Mouse (Mus musculus) forebrain, embryonic 11.5 days (tissue): ENCODE measurements at regions not wholly inside any gene's neighbourhood (a gene's known extent, or its start where the extent isn't known, plus 50 kb on each side); places are given as distances from the start of the nearest gene placed in this dataset.

Source experiments
- ATAC-seq: fragments of 200-750 bp; cut with Nextera tagmentation; replicated peaks from 2 replicates; pipeline ENCODE4 v1.8.0; 2017; ENCODE audit warnings: moderate TSS enrichment; ENCODE audit not compliant: low FRiP score
- DNase-seq: peaks from one replicate; pipeline ENCODE4 v3.0.0-alpha.2; 2017; ENCODE audit warnings: low spot score
- H3K27ac ChIP-seq: fragments of 300-500 bp; sonication (generic); 2 replicates; pipeline ENCODE4 v1.5.1; 2014; ENCODE audit warnings: low read depth, low read length
- H3K27me3 ChIP-seq: fragments of 300-500 bp; sonication (generic); 2 replicates; pipeline ENCODE4 v1.6.1; 2014; ENCODE audit warnings: mild to moderate bottlenecking, low read length, mixed read lengths; ENCODE audit not compliant: control insufficient read depth, insufficient read depth
- H3K36me3 ChIP-seq: fragments of 300-500 bp; sonication (generic); 2 replicates; pipeline ENCODE4 v1.6.1; 2014; ENCODE audit warnings: mild to moderate bottlenecking, low read length, moderate library complexity, mixed read lengths; ENCODE audit not compliant: control insufficient read depth, insufficient read depth
- H3K4me1 ChIP-seq: fragments of 300-500 bp; sonication (generic); replicated peaks from 2 replicates; pipeline ENCODE4 v1.6.1; 2014; ENCODE audit warnings: low read length, mixed read lengths; ENCODE audit not compliant: control insufficient read depth, insufficient read depth
- H3K4me2 ChIP-seq: fragments of 300-500 bp; sonication (generic); 2 replicates; pipeline ENCODE4 v1.6.1; 2014; ENCODE audit warnings: low read depth, mild to moderate bottlenecking, low read length, moderate library complexity, mixed read lengths; ENCODE audit not compliant: severe bottlenecking
- H3K4me3 ChIP-seq: fragments of 300-500 bp; sonication (generic); 2 replicates; pipeline ENCODE4 v1.5.1; 2014; ENCODE audit warnings: low read depth, low read length
- H3K9ac ChIP-seq: fragments of 300-500 bp; sonication (generic); 2 replicates; pipeline ENCODE4 v1.6.1; 2014; ENCODE audit warnings: low read length
- H3K9me3 ChIP-seq: fragments of 300-500 bp; sonication (generic); 2 replicates; pipeline ENCODE4 v1.6.1; 2016; ENCODE audit warnings: low read length, mixed read lengths; ENCODE audit not compliant: control insufficient read depth
- WGBS: fragments of 180-500 bp; shearing (Covaris S2); extraction: QIAGEN DNeasy Blood & Tissue Kit; methylation state at CpG from one replicate; pipeline ENCODE4 v1.1.7; 2014; 5-methylcytosine and 5-hydroxymethylcytosine counted together

GRCm38 (mm10) chr6:75683935-75684334 is 813.6 kb downstream of the Gm9008 start:
- 83% methylated on average over 2 of the region's 2 CpGs for WGBS

GRCm38 (mm10) chr6:75644363-75644720 is 853.2 kb downstream of the Gm9008 start:
- no peak overlapping the region for H3K4me2 ChIP-seq
- ATAC-seq (no peak), DNase-seq (no peak)
- H3K36me3 ChIP-seq = no peaks in the 10 kb centered on the region
- H3K4me3 ChIP-seq = no peak overlapping the region
- no peak overlapping the region for H3K27ac ChIP-seq
- no peaks in the 10 kb centered on the region for H3K27me3 ChIP-seq
- no peaks in the 10 kb centered on the region for H3K4me1 ChIP-seq
- no peaks in the 10 kb centered on the region; the same call in 1 of the 2 replicates for H3K9me3 ChIP-seq
- no peak overlapping the region for H3K9ac ChIP-seq
- 82% methylated on average over 2 of the region's 2 CpGs for WGBS

More at GRCm38 (mm10) chr6:75683935-75684334, 813.6 kb downstream of the Gm9008 start:
- no peak for ATAC-seq
- Histone ChIP-seq H3K27me3 (no peaks in the 10 kb centered on the region), H3K4me1 (no peaks in the 10 kb centered on the region), H3K9me3 (no peaks in the 10 kb centered on the region), H3K36me3 (no peaks in the 10 kb centered on the region), H3K9ac (no peak overlapping the region), H3K27ac (no peak overlapping the region), H3K4me2 (no peak overlapping the region), H3K4me3 (no peak overlapping the region)
- DNase-seq = no peak

GRCm38 (mm10) chr6:75643581-75644362 is 853.8 kb downstream of the Gm9008 start:
- ATAC-seq = no peak
- no peaks in the 10 kb centered on the region; the same call in 1 of the 2 replicates for H3K9me3 ChIP-seq
- no peak overlapping the region for H3K27ac ChIP-seq
- H3K27me3 ChIP-seq = no peaks in the 10 kb centered on the region
- H3K36me3 ChIP-seq = no peaks in the 10 kb centered on the region
- WGBS = 65% methylated on average over 2 of the region's 2 CpGs
- no peak overlapping the region for H3K4me3 ChIP-seq
- no peak overlapping the region for H3K4me2 ChIP-seq
- no peaks in the 10 kb centered on the region for H3K4me1 ChIP-seq
- no peak for DNase-seq
- H3K9ac ChIP-seq = no peak overlapping the region

DNA sequence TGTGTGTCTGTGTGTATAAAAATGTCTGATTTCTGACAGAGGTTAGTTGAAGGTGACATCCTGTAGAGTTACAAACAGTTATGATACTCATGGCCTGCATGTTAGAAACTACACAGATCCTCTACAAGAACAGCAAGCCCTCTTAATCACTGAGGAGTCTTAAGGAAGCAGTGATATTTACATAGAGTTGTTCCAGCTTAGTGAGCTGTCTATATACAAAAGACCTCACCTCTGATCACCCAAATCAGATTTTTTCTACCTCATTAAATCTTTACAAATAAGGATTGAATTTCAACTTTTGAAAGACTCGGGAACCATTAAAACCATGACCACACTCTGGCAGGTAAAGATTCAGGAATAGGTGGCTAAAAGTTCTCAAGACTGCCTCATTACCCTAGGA is 861.5 kb downstream of the Gm9008 start:
- ATAC-seq (no peak), DNase-seq (no peak)
- Histone ChIP-seq H3K9me3 (no peaks in the 10 kb centered on the region), H3K4me2 (no peak overlapping the region), H3K4me1 (no peaks in the 10 kb centered on the region), H3K4me3 (no peak overlapping the region), H3K9ac (no peak overlapping the region), H3K36me3 (no peaks in the 10 kb centered on the region), H3K27me3 (no peaks in the 10 kb centered on the region), H3K27ac (no peak overlapping the region)
- 17% methylated on average over 1 of the region's 1 CpGs for WGBS

DNA sequence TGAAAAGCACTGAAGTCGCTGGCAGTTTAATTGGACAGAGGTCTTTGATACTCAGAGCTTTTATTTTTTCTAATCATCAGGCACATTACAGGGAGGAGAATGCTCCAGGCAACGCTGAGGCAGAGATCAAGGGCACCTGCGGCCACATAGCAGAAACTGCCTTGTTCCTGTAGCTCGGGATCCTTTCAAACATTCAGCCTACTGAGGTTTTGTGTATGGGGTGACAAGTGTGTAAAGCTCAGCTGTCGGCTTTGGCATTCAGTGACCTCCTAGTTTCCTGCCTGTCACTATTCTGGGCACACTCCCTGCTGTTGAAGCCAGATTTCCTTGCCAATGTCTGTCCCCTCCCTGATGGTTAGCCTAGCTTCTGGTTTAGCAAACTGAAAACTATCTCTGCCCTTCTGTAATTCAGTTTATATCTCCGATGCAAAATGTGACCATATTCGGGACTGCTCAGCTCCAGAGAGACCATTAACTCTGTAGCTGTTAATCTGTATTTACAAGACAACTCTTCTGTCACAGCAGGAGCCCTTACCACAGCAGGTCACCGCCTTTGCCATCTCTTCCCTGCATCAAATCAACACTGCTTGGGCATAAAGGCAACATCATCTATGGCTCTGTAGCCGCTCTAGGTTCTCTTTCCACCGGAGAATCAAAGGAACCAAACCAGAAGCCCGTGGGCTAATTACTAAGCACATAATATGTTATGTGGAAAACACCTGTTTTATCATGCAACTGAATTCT is 894.9 kb downstream of the Gm9008 start:
- Histone ChIP-seq H3K4me2 (peak overlapping the region; percentile 18; the same call in 1 of the 2 replicates), H3K36me3 (no peaks in the 10 kb centered on the region), H3K9ac (no peak overlapping the region), H3K27me3 (no peaks in the 10 kb centered on the region), H3K9me3 (no peaks in the 10 kb centered on the region), H3K27ac (peak overlapping the region; percentile 78), H3K4me3 (no peak overlapping the region), H3K4me1 (0 out of 2 replicates have a peak, but pooled peaks cover 3% of the 10 kb centered on the region)
- ATAC-seq = peak; percentile 92
- 2% methylated on average over 11 of the region's 11 CpGs for WGBS
- peak; percentile 80 for DNase-seq

GRCm38 (mm10) chr6:75558431-75558830 is 939.2 kb downstream of the Gm9008 start:
- DNase-seq (no peak), ATAC-seq (no peak)
- H3K4me3 ChIP-seq = no peak overlapping the region
- 86% methylated on average over 3 of the region's 3 CpGs for WGBS
- H3K4me2 ChIP-seq = no peak overlapping the region
- no peaks in the 10 kb centered on the region for H3K4me1 ChIP-seq
- H3K27ac ChIP-seq = no peak overlapping the region
- no peaks in the 10 kb centered on the region for H3K9me3 ChIP-seq
- H3K36me3 ChIP-seq = no peaks in the 10 kb centered on the region
- no peaks in the 10 kb centered on the region for H3K27me3 ChIP-seq
- no peak overlapping the region for H3K9ac ChIP-seq

DNA sequence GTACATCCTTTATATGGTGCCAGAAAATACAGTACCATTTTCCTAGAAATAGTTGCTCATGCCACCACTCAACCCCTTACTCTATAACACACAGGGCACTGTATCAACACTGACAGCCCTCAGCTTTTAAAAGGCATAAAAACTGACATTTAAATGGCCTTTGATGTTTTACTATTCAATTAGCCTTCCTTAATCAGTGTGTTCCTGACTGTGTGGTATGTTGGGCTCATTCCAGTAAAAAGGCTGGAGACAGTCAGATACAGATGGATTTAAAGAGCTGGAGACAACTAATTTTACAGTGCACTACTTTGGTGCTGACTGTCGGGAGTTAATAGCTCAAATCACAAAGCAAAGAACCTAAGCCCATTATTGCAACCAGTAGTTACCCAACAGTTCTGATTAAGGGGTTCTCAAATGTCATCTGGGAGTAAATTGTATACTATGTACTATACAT is 955.3 kb downstream of the Gm9008 start:
- peak; percentile 73 for ATAC-seq

DNA sequence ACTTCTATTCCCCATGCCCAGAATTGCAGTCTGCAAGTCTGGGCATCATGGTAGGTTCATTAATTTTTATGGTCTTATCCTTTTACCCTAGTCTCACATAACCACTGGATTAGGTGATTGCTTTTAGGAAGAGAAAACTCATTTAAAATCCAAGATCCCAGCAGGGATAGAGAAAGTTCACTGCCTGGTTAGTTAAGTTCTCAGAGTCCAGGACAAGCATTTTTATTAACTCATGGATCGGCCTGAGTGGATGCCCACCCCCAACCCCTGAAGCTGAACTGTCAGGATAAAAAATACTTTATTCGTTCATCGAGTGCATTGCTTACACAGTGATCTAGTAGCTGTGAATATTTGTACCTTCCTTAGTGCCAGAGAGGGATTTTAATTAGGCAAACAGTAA is 957.9 kb downstream of the Gm9008 start:
- Histone ChIP-seq H3K27me3 (no peaks in the 10 kb centered on the region), H3K4me3 (no peak overlapping the region), H3K9ac (no peak overlapping the region), H3K36me3 (no peaks in the 10 kb centered on the region), H3K4me1 (no peaks in the 10 kb centered on the region), H3K27ac (no peak overlapping the region), H3K4me2 (no peak overlapping the region), H3K9me3 (no peaks in the 10 kb centered on the region)
- 83% methylated on average over 3 of the region's 3 CpGs for WGBS
- DNase-seq (no peak), ATAC-seq (no peak)

More for the DNA sequence above, 955.3 kb downstream of the Gm9008 start:
- H3K27me3 ChIP-seq = no peaks in the 10 kb centered on the region
- H3K27ac ChIP-seq = no peak overlapping the region
- no peak overlapping the region for H3K9ac ChIP-seq
- H3K4me1 ChIP-seq = no peaks in the 10 kb centered on the region
- 31% methylated on average over 1 of the region's 1 CpGs for WGBS
- H3K4me3 ChIP-seq = no peak overlapping the region
- no peaks in the 10 kb centered on the region for H3K36me3 ChIP-seq
- DNase-seq = no peak
- H3K9me3 ChIP-seq = no peaks in the 10 kb centered on the region
- H3K4me2 ChIP-seq = no peak overlapping the region
